Mouse (Mus musculus): ENCODE results near the gene Znrf3. TPM values are rescaled to one million over a fixed set of nuclear protein-coding genes. Genes with fewer than 3 reads are reported as not detected.

Gene Znrf3
- polyA plus RNA-seq, 1 experiment from 2014 or later, result 7.3 TPM

- no peak overlapping the region for H3K27ac ChIP-seq (ENCODE audit: low read length)
Measured at GRCm38 (mm10) chr11:5412644-5413190, 31.9 kb downstream of the Znrf3 start.

DNA sequence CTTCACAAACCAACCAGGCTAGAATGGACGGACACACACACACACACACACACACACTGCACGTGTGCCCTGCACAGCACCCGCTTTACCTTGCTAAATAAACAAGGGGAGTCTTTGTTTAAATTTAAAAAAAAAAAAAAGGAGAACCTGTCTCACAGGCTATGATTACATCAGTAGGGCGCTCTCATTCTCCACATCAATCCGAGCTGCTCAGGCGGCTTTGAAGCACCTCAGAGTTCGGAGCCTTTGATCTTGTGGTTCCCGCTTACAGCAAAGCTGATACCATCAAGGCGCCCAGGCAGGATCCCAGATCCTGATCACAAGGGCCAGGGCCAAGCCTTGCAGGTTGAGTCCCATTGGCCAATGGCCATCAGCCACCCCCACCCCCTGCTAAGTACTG lies 33.1 kb downstream of the Znrf3 start:
- Histone ChIP-seq H3K36me3 (ENCODE audit: control insufficient read depth, insufficient read depth, low read length) (no peaks in the 10 kb centered on the region), H3K9me3 (ENCODE audit: control insufficient read depth, low read length) (no peaks in the 10 kb centered on the region), H3K4me1 (ENCODE audit: control insufficient read depth, insufficient read depth, low read length) (peaks cover 42% of the 10 kb centered on the region), H3K4me3 (ENCODE audit: low read length) (no peak overlapping the region), H3K9ac (ENCODE audit: low read depth, low read length) (no peak overlapping the region), H3K27me3 (replicated peaks; ENCODE audit: control insufficient read depth, insufficient read depth, low read length) (no peaks in the 10 kb centered on the region), H3K4me2 (ENCODE audit: low read depth, low read length) (0 out of 2 replicates have a peak overlapping the region, but pooled peaks have one; percentile 9), H3K27ac (ENCODE audit: low read length) (no peak overlapping the region)
- ATAC-seq, result peak; percentile 73
- WGBS, result 36% methylated on average over 9 of the region's 9 CpGs

More at GRCm38 (mm10) chr11:5412644-5413190, 31.9 kb downstream of the Znrf3 start:
- H3K4me1 ChIP-seq (ENCODE audit: control insufficient read depth, insufficient read depth, low read length), result peaks cover 45% of the 10 kb centered on the region
- no peaks in the 10 kb centered on the region for H3K36me3 ChIP-seq (ENCODE audit: control insufficient read depth, insufficient read depth, low read length)
- no peak overlapping the region for H3K4me3 ChIP-seq (ENCODE audit: low read length)
- ATAC-seq, result no peak
- no peaks in the 10 kb centered on the region for H3K27me3 ChIP-seq (replicated peaks; ENCODE audit: control insufficient read depth, insufficient read depth, low read length)
- H3K9ac ChIP-seq (ENCODE audit: low read depth, low read length), result no peak overlapping the region
- WGBS, result 53% methylated on average over 2 of the region's 2 CpGs
- no peaks in the 10 kb centered on the region for H3K9me3 ChIP-seq (ENCODE audit: control insufficient read depth, low read length)
- no peak overlapping the region for H3K4me2 ChIP-seq (ENCODE audit: low read depth, low read length)

GRCm38 (mm10) chr11:5404180-5404579 lies 40.5 kb downstream of the Znrf3 start:
- Histone ChIP-seq H3K27me3 (replicated peaks; ENCODE audit: control insufficient read depth, insufficient read depth, low read length) (no peaks in the 10 kb centered on the region), H3K27ac (ENCODE audit: low read length) (peak overlapping the region; percentile 28; the same call in 1 of the 2 replicates), H3K4me1 (ENCODE audit: control insufficient read depth, insufficient read depth, low read length) (peaks cover 16% of the 10 kb centered on the region), H3K9ac (ENCODE audit: low read depth, low read length) (no peak overlapping the region), H3K4me2 (ENCODE audit: low read depth, low read length) (no peak overlapping the region), H3K4me3 (ENCODE audit: low read length) (no peak overlapping the region), H3K9me3 (ENCODE audit: control insufficient read depth, low read length) (no peaks in the 10 kb centered on the region), H3K36me3 (ENCODE audit: control insufficient read depth, insufficient read depth, low read length) (no peaks in the 10 kb centered on the region)
- 70% methylated on average over 2 of the region's 2 CpGs for WGBS
- no peak for ATAC-seq

DNA sequence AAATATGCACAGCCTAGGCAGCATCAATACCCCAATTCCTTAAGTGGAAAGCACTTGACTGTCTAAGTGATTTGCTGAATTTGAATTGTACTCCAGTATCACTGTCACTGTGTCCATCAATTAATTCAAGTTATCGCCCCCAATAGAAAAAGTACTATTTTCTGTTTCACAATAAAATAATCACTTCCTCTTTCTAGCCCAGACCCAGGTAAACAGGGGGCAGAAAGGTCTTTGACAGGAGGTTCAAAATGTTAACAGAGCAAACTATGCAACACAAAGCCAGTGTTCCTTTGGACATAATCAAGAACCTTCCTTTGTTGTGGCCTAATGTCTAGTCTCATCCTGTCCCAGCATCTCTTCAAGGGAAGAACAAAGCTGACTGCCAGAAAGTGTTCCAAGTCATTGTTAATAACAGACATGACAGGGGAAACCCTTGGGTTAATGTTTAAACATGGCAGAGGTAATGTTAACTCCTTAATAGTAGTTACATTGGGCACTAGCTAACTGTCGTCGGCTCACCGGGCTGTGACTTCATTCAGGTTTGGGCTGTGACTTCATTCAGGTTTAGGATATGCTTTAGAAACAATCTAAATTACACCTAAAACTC lies 42.4 kb downstream of the Znrf3 start:
- ATAC-seq, result peak; percentile 52; the same call in 1 of the 2 replicates
- WGBS, result 56% methylated on average over 4 of the region's 4 CpGs
- no peaks in the 10 kb centered on the region for H3K27me3 ChIP-seq (replicated peaks; ENCODE audit: control insufficient read depth, insufficient read depth, low read length)
- peaks cover 16% of the 10 kb centered on the region for H3K4me1 ChIP-seq (ENCODE audit: control insufficient read depth, insufficient read depth, low read length)
- no peaks in the 10 kb centered on the region for H3K36me3 ChIP-seq (ENCODE audit: control insufficient read depth, insufficient read depth, low read length)
- no peak overlapping the region for H3K9ac ChIP-seq (ENCODE audit: low read depth, low read length)
- no peaks in the 10 kb centered on the region for H3K9me3 ChIP-seq (ENCODE audit: control insufficient read depth, low read length)
- no peak overlapping the region for H3K4me2 ChIP-seq (ENCODE audit: low read depth, low read length)
- H3K27ac ChIP-seq (ENCODE audit: low read length), result no peak overlapping the region
- no peak overlapping the region for H3K4me3 ChIP-seq (ENCODE audit: low read length)

DNA sequence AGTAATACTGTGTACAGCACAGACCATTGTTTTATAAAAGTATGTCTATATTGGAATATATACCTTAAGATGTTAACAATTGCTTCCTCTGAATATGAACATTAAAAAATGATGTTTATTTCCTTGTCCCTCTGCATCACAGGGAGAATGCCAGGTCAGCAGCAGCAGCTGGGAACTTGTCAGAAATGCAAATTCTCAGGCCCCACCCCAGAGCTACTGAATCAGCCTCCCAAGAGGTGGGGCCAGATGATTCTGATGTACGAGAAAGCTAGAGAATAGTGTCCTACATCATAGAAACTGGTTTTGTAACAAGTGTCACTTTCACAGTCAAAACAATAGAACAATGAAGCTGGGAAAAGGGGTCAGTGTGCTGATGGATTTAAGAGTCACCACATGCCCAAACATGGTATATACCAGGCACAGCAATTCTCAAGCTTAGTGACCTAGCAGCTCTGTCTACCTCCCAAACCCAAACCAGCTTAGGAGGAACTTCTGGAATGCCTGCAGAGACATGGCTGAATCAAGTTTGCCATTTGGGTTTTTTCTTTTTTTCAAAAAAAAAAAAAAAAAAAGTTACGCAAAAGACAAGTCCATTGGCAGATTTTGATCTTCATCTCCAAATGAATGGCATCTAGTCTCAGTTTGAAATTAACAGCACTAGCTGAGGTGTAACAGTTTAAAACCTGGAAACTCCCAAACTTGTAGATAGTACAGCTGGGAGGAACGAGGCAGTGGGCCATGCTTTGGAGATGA lies 46.2 kb downstream of the Znrf3 start:
- Histone ChIP-seq H3K4me1 (ENCODE audit: control insufficient read depth, insufficient read depth, low read length) (peaks cover 9% of the 10 kb centered on the region), H3K36me3 (ENCODE audit: control insufficient read depth, insufficient read depth, low read length) (no peaks in the 10 kb centered on the region), H3K9me3 (ENCODE audit: control insufficient read depth, low read length) (no peaks in the 10 kb centered on the region), H3K27ac (ENCODE audit: low read length) (no peak overlapping the region), H3K27me3 (replicated peaks; ENCODE audit: control insufficient read depth, insufficient read depth, low read length) (no peaks in the 10 kb centered on the region), H3K4me3 (ENCODE audit: low read length) (no peak overlapping the region), H3K9ac (ENCODE audit: low read depth, low read length) (no peak overlapping the region), H3K4me2 (ENCODE audit: low read depth, low read length) (no peak overlapping the region)
- WGBS, result 68% methylated on average over 3 of the region's 3 CpGs
- no peak for ATAC-seq

GRCm38 (mm10) chr11:5390969-5391831 lies 53.4 kb downstream of the Znrf3 start:
- no peaks in the 10 kb centered on the region for H3K36me3 ChIP-seq (ENCODE audit: control insufficient read depth, insufficient read depth, low read length)
- no peak overlapping the region for H3K27ac ChIP-seq (ENCODE audit: low read length)
- no peaks in the 10 kb centered on the region for H3K9me3 ChIP-seq (ENCODE audit: control insufficient read depth, low read length)
- no peak overlapping the region for H3K4me3 ChIP-seq (ENCODE audit: low read length)
- no peak for ATAC-seq
- 33% methylated on average over 4 of the region's 4 CpGs for WGBS
- H3K27me3 ChIP-seq (replicated peaks; ENCODE audit: control insufficient read depth, insufficient read depth, low read length), result no peaks in the 10 kb centered on the region
- no peak overlapping the region for H3K4me2 ChIP-seq (ENCODE audit: low read depth, low read length)
- H3K4me1 ChIP-seq (ENCODE audit: control insufficient read depth, insufficient read depth, low read length), result 0 out of 2 replicates have a peak, but pooled peaks cover 2% of the 10 kb centered on the region
- H3K9ac ChIP-seq (ENCODE audit: low read depth, low read length), result no peak overlapping the region

DNA sequence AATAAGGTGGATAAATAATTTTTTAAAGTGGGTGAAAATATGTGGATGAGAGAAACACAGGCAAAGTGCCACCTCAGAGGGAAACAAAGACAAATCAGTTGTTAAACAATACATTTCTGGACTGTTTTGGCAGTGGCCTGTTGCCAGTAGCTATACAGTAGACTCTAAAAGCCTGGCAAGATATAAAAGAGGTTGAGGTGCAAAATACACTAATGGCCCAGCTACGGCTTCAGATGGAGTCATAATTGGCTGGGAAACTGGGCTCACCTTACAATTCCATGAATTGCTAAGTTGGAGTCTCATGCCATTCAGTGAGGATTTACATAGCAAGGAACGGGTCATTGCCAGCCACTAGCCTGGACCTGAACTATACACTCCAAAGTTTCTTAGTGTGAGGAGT lies 62.0 kb downstream of the Znrf3 start:
- ATAC-seq, result no peak
- Histone ChIP-seq H3K36me3 (ENCODE audit: control insufficient read depth, insufficient read depth, low read length) (no peaks in the 10 kb centered on the region), H3K4me3 (ENCODE audit: low read length) (no peak overlapping the region), H3K4me2 (ENCODE audit: low read depth, low read length) (no peak overlapping the region), H3K27me3 (replicated peaks; ENCODE audit: control insufficient read depth, insufficient read depth, low read length) (no peaks in the 10 kb centered on the region), H3K9ac (ENCODE audit: low read depth, low read length) (no peak overlapping the region), H3K27ac (ENCODE audit: low read length) (no peak overlapping the region), H3K4me1 (ENCODE audit: control insufficient read depth, insufficient read depth, low read length) (no peaks in the 10 kb centered on the region), H3K9me3 (ENCODE audit: control insufficient read depth, low read length) (no peaks in the 10 kb centered on the region)
- 81% methylated on average over 2 of the region's 2 CpGs for whole genome bisulfite sequencing

DNA sequence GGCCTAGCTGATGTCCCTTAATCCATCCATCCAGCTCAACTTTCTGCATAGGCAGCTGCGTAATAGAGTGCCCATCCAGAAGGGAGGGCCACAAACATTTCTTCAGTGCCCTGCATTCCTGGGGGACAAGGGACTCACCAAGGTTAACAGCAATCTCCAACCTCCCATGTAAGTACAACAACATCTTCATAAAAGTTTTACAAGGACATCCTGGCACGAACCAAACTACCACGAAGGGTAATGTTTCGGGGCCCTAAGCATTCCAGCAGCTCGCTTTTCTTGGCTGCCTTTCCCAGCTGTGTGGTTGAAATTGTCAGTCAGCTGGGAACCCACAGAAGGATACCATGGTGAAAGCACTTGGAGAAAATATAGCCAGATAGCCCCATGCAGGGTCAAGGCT lies 63.4 kb downstream of the Znrf3 start:
- H3K4me1 ChIP-seq (ENCODE audit: control insufficient read depth, insufficient read depth, low read length), result no peaks in the 10 kb centered on the region
- H3K4me3 ChIP-seq (ENCODE audit: low read length), result no peak overlapping the region
- H3K27ac ChIP-seq (ENCODE audit: low read length), result no peak overlapping the region
- no peaks in the 10 kb centered on the region for H3K36me3 ChIP-seq (ENCODE audit: control insufficient read depth, insufficient read depth, low read length)
- H3K4me2 ChIP-seq (ENCODE audit: low read depth, low read length), result no peak overlapping the region
- ATAC-seq, result no peak
- no peak overlapping the region for H3K9ac ChIP-seq (ENCODE audit: low read depth, low read length)
- H3K9me3 ChIP-seq (ENCODE audit: control insufficient read depth, low read length), result no peaks in the 10 kb centered on the region
- H3K27me3 ChIP-seq (replicated peaks; ENCODE audit: control insufficient read depth, insufficient read depth, low read length), result no peaks in the 10 kb centered on the region
- 86% methylated on average over 5 of the region's 5 CpGs for WGBS

DNA sequence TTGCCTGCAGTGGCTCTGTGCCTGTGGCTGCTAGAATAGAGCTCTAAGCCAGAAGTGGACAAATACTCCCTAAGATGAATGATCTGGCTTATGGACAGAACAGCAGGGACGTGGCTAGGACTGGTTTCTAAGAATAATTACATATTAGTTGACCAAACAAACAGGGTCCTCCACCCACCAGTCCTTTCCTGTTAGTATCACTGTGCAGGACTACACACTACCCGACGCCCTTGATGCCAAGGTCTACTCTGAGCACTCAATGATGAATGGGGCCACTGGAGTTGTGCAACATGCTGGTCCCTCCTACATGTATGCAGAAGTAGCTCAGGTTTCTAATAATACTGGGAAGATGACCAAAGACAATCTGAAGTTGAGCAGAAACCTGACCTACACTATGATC lies 64.4 kb downstream of the Znrf3 start:
- 66% methylated on average over 3 of the region's 3 CpGs for WGBS
- Histone ChIP-seq H3K9ac (ENCODE audit: low read depth, low read length) (no peak overlapping the region), H3K4me3 (ENCODE audit: low read length) (no peak overlapping the region), H3K9me3 (ENCODE audit: control insufficient read depth, low read length) (no peaks in the 10 kb centered on the region), H3K4me1 (ENCODE audit: control insufficient read depth, insufficient read depth, low read length) (no peaks in the 10 kb centered on the region), H3K36me3 (ENCODE audit: control insufficient read depth, insufficient read depth, low read length) (no peaks in the 10 kb centered on the region), H3K4me2 (ENCODE audit: low read depth, low read length) (no peak overlapping the region), H3K27me3 (replicated peaks; ENCODE audit: control insufficient read depth, insufficient read depth, low read length) (no peaks in the 10 kb centered on the region), H3K27ac (ENCODE audit: low read length) (no peak overlapping the region)
- ATAC-seq, result peak; percentile 65; the same call in 1 of the 2 replicates

Measured in intestine, embryonic 16.5 days (tissue).